Mouse (Mus musculus) stomach, postnatal 0 days (tissue): ENCODE results near the gene Elp5.

Source experiments
- CTCF ChIP-seq: IDR thresholded peaks from 2 replicates; pipeline ENCODE4 v1.5.1; 2016; ENCODE audit warnings: antibody characterized with exemption, low read depth, mild to moderate bottlenecking, moderate library complexity
- EP300 ChIP-seq: optimal IDR thresholded peaks from 2 replicates; pipeline ENCODE3; 2016; ENCODE audit warnings: antibody characterized with exemption

- TF ChIP-seq CTCF (no peak), EP300 (no peak)
Observed at GRCm38 (mm10) chr11:69961841-69962240, 20.5 kb downstream of the Elp5 start.
